Mouse (Mus musculus): Measurements from ENCODE around the gene Gm21988.

GRCm38 (mm10) chr11:70239541-70240279, at the start of gene Gm21988, which contains the start of gene Rnasek:
- TF ChIP-seq CTCF (IDR thresholded peaks at IDR 0.05; ENCODE audit: extremely low read depth, insufficient read depth, insufficient read length, insufficient replicate concordance) (no peak), POLR2A (IDR thresholded peaks at IDR 0.05; ENCODE audit: low read depth, low read length) (peak; percentile 64)

Measured in spleen, adult 2 months (tissue).